Mouse (Mus musculus) T-helper 2 cell (primary cell): ENCODE data around the gene Capzb.

ENCODE experiments used
- in situ Hi-C: fragments of 300-600 bp; cut with MboI, MseI; formaldehyde crosslinking; loops from one replicate; pipeline ENCODE4 v1.15.1; 2025; ENCODE audit warnings: high pct_unique_total_duplicates

The Capzb gene

DNA sequence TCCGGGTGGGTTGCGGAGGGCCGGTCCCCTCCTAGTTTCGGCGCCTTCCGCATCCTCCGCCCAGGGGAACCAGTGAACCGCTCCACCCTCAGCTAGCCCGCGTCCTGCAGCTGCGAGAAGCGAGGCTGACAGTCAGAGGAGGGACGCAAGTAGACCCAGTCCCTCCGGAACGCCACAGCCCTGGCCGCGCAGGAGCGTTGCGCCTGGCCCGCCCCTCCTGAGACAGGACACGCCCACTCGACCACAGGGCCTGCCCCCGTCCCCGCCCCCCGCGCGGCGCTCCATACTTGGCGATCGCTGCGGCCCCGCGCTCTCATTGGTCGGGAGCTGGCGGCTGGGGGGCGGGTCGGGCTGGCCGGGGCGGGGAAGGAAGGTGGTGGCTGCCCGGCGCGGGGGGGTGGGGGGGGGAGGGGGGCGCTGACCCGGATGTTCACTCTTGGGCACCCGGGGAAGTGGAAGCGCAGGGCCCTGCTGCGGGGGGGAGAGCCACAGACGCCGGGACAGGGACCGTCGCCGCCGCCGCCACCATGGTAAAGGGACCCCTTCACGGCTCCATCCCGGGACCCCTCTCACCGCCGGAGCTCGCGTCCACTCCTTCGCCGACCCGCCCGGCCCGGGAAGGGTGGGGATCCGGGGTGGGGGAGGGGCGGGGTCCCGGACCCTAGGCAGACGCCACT lies at the start of gene Capzb:
TSS of gene Capzb (plus strand) at position 401 of the 677 bp plus-strand sequence.
- in situ Hi-C loops: no loop called here

DNA sequence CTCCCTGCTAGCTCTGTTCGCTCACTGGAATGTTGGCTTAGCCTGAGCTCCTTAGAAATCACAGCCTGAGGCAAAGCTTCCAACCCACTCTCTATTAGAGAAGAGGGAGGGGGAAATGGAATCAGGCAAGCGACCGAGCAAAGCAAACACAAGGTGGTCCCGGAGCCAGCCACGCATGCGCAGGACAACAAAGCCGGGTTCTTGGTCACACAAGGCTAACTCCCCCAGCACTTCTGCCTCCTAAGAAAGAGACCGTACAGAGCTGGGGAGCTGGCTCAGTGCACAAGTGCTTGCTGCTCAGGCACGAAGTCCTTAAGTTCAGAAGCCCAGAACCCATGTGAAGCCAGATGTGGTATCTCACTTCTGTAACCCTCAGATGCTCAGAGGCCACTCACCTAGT lies 49.7 kb upstream of the Capzb start:
- in situ Hi-C loops: no loop called here

DNA sequence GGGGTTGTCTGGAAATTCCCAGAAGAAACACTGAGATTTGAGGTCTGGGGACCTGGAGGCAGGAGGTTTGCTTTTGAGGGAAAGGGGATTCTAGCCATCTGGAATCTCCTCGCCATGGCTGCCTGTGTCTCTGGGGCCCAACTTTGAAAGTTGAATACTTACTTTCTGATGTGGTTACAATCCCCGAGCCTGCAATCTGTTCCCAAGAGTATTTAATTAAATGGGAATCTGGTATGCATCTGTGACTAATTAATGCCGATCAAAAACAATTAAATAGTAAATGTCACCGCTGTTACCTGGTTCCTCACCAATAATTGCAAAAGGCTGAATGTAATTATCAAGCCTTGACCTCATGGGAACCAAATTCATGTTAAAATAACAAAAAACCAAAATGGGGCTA lies 48.1 kb upstream of the Capzb start:
- in situ Hi-C loops: no loop called here

DNA sequence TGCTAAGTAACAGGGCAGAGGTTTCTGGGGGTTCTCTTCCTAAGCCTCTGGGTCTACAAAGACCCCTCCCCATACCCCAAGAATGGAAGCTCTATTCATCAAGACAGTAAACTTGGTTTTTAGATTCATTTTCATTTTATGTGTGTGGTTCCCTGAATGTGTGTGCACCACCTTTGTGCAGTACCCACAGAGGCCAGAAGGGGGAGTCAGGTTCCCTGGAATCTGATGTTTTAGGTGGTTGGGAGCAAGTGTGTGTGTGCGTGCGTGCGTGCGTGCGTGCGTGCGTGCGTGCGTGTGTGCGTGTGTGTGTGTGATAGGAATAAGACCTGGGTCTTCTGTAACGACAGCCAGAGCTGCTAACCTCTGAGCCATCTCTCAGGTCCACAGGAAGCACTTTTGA lies 47.5 kb upstream of the Capzb start:
- in situ Hi-C loops: no loop called here

DNA sequence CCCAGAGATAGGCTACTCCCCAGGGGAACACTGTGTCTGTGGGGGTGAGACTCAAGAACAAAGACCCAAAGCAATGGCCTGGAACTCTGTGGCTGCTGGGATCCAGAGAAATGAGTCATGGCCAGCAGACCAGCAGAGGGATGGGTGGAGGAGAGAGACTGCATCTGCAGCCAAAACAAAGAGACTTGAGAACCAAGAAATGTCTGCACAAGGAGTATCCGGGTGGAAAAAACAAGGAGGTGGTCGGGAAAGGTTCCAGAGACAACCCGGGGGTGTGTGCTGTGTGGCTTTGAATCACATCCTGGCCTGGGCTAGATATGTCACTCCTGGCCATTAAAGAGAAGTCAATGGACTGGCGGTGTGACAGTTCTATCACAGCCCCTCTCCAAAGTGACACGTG lies 45.9 kb upstream of the Capzb start:
- in situ Hi-C loops: no loop called here

DNA sequence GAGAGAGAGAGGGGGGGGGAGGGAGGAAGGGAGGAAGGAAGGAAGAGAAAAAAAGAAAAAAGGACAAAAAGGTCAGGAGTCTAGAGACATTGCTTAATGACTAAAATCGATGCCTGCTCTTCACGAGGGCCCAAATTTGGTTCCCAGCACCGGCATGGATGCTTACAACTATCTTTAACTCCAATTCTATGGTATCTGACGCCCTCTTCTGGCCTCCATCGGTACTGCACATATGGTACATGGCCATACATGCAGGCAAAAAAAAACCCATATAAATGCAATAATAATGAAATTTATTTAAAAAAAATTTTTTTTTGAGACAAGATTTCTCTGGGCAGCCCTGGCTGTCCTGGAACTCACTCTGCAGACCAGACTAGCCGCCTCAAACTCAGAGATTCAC lies 41.3 kb upstream of the Capzb start:
- in situ Hi-C loops: loop anchor here (10.0 kb wide), 1 partner anchor 1507 kb away; no protein-coding TSS in a partner anchor

DNA sequence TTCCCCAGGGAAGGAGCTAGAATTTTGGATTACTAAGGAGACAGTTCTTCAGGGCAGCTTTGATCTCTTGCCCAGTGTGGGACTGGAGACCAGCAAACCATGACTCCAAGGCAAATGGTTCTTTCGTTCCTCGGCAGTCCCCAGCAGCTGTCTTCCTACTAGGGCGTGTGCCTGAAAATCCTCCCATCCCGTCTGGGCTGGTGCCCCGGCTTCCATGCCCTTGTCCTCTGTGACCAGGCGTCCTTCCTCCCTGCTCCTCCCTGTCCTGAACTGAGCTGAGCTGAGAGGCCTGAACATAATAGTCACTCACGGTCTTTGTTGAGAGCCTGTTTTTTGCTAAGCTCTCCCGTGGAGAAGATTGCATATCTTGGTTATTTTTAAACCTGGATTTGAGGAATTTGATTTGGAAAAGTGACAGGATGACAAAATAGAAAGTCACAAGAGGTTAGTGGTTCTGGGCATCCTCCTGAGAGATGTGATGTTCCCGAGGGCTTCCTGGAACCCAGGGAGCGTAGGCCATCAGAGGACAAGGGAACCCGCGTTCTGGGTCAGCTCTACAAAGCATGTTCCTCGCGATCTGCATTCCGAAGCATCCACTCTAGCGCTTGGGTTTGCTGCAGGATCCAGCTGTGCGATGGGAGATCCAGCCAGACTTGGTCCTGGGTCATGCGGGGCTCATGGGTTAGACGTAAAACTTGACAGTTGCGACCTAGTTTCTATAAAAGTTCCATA lies 38.0 kb upstream of the Capzb start:
- in situ Hi-C loops: loop anchor here (10.0 kb wide), 1 partner anchor 1510 kb away; no protein-coding TSS in a partner anchor

DNA sequence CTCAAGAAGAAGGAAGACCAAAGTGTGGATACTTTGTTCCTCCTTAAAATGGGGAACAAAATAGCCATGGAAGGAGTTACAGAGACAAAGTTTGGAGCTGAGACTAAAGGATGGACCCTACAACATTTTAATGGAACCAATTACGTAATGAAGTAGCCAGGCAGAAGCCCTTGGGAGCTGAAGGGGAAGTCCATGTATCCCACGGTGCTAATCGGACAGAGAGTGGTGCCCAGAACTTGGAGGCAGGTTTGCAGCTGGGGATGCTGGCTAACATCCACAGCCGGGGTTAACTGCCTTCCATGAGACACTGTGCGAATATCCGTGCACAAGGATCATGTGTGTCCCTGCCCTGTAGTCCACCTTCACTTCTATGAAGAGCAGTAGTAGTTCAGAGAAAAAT lies 36.2 kb upstream of the Capzb start:
- in situ Hi-C loops: loop anchor here (10.0 kb wide), 1 partner anchor 1512 kb away; no protein-coding TSS in a partner anchor

DNA sequence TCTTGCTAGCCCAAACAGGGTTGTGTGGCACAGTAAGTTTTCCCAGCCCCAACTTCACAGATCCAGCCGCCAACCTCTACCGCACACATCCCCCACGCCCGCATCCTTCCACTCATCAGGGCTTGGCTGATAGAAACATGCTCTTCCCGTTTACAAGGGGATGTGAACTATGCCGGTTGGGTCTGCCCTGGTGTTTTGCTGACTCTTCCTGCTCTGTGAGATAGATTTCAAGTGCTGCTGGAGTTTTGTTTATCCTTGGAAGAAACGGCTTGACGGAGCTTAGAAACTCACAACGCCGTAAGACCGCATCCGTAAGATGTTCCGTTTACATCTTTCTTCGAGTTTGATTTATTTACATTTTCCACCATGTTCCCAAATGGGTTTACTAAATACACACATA lies 34.3 kb upstream of the Capzb start:
- in situ Hi-C loops: loop anchor here (10.0 kb wide), 1 partner anchor 1514 kb away; no protein-coding TSS in a partner anchor

DNA sequence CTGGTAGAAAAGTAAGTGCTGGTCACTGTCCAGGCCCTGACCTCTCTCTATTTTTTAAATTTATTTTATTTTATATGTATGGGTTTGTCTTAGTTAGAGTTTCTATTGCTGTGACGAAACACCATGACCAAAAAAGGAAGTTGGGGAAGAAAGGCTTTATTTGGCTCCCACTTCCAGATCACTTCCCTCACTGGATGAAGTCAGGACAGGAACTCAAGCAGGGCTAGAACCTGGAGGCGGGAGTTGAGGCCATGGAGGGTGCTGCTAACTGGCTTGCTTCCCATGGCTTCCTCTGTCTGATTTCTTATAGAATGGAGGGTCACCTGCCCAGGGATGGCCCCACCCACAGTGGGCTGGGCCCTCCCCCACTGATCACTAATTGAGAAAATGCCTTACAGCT lies 31.6 kb upstream of the Capzb start:
- in situ Hi-C loops: no loop called here

DNA sequence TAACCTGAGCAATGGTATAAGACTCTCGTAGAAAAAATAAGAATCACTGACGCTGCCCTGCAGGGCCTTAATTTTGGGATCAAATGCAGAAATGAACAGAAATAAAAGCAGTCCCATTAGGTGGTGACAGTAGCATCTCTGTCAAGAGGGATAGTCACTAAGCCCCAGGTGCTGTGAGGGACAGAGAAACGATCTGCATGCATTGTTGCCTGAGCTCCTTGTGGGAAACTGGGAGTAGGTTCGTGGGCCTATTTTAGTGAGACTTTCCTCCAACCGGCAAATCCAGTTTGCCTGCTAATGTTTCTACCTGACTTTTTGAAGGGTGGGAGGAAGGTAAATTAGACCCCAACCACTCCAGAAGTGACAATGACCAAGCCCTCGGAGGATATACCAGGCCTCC lies 28.6 kb upstream of the Capzb start:
- in situ Hi-C loops: no loop called here

DNA sequence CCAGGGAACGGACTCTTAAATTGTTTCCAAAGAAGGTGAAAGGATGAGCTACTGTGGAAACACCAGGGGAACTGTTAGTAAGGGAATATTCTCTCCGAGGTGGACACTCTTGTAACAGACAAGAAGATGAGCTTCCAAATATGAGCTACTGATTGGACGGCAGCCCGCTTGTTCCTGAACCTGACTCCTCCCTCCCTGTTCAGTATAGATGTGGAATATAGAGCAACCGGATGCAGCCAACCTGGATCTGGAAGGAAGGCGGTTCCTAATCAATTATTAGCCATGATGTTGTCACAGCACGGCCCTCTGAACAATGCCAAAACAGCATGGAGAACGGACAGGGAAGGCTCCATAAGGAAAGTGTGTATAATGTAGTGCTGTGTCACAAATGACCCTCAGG lies 27.4 kb upstream of the Capzb start:
- in situ Hi-C loops: no loop called here

DNA sequence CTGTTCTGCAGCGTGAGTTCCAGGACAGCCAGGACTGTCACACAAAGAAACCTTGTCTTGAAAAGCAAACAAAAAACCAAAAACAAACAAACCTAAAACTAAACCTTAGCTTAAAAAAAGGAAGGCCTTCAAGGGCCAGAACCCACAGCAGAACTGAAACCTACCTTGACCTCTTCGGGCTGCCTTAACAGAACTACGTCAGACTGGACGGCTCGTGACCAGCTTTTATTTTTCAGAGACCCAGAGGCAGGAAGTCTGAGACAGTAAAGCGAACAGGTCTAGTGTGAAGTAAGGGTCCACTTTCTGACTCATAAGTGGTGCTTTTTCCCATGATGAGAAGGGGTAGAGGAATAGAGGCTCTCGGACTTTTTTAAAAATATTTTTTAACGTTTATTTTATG lies 26.5 kb upstream of the Capzb start:
- in situ Hi-C loops: no loop called here

DNA sequence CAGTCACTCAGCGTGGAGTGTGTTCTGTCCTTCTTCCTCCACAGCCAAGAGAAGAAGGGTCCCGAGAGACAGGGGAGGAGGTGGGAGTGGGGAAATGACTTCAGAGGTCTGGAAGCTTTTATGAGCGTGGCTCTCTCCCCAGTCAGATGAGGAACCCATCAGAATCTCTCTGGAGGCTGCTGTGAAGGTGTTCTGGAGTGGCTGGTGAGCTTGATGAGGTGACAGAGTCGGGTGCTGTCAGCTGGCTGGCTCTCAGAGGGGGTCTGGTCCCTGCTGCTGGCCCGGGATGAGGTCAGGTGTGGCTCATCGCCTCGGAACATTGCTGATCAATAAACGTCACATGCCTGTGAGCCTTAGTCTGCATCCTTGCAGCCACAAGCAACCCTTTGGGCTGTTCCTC lies 25.6 kb upstream of the Capzb start:
- in situ Hi-C loops: no loop called here

DNA sequence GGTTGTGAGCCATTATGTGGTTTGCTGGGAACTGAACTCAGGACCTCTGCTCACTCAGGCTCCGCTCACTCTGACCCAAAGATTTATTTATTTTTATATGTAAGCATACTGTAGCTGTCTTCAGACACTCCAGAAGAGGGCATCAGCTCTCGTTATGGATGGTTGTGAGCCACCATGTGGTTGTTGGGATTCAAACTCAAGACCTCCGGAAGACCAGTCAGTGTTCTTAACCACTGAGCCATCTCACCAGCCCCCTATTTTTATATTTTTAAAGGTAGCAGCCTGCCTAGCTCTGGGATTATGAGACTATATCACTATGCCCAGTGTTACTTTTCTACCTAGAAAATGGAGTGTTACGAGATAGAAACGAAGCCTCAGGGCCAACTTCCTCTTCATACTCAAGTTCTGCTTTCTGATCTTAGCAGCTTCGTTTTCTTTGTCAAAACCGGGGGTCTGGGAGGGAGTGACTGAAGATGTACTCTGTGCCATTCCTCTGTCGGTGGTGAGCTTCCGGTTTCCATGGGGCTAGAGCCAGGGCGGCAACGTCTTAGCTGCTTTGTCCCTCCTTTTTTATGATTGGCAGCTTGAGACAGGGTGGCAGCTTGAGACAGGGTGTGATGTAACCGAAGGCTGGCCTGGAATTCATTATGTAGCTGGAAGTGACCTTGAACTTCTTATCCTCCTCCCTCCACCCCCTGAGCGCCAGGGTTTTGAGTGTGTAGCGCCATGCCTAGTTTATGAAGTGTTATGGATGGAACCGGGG lies 23.5 kb upstream of the Capzb start:
- in situ Hi-C loops: no loop called here

DNA sequence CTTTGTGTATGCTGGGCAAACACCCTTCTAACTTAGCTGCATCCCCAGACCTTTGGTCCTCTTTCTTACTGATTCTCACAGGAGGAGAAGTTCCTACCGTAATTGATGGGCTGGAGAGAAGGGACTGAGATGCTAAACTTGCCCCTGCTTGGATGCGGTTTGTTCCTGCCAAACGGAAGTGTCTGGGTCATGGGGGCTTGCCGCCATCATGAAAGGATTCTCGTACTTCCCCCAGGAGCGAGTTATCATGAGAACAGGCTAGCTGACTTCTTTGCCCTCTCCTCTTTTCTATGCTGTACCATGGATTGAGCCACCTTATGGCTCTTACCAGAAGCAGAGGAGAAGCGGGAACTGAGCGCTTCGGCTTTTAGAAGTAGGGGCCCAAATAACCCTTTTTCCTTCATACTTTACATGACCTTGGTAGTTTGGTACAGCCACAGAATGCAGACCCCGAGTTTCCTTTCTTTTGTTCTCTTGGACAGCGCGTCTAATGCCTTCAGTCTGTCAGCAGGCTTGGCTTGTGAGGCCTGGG lies 22.9 kb upstream of the Capzb start:
- in situ Hi-C loops: no loop called here

DNA sequence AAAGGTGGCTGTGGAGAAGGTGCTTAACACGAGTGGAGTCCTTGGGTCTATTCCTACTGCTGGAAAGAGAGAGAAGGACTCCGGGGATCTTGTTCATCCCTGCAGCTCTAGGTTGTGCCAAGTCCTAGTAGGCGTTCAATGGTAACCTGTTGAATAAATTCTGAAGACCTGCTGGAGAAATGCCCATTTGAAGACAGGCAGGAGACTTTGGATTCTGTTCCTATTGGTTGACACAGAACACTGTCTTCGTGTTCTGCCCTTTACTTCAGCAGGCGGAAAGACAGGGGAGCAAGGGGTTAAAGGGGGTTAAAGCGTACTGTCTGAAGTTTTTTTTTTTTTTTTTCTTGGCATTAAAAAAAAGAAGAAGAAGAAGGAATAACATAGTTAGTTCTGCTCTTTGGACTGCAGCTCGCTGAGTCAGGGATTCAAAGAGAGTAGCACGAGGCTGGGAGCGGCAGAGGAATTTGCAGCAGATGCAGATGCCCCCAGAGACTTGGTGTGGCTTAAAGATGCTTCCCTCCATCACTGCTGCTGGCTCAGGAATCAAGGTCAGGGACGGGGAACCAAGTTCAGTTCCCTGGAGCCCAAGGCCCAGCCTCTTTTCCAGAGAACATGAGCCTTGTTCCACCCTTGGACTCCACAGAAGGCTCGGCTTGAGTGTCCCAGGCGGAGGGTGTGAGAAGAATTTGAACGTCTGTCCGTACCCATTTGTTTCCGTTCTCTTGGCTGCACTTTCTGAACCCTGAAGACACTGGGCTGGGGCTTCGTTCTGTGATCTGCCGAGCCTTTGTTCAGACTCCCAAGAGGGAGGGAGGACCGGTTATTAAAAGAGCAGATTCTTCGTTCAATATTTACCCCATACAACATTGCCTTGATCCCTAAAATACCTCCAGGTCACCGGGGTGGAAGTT lies 17.4 kb upstream of the Capzb start:
- in situ Hi-C loops: loop anchor here (5.0 kb wide), 1 partner anchor 58 kb away; no protein-coding TSS in a partner anchor

DNA sequence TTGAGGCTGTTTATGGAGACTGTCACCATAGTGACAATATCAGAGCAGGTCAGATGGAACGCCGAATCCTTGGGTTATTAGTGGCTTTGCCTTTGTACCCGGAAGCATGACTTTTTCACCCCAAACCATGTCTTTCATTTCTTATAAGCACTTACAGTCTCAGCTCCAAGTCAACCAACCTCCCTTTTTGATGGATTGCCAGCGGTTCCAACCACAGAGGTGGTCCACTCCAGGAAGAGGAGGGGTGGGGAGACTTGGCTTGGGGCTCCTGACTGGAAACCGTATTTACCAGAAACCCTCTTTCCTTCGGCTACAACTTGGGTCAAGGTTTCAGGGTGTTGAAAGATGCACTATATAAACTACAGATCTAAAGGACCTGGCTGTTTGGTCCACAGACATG lies 16.7 kb upstream of the Capzb start:
- in situ Hi-C loops: loop anchor here (5.0 kb wide), 1 partner anchor 59 kb away; no protein-coding TSS in a partner anchor

DNA sequence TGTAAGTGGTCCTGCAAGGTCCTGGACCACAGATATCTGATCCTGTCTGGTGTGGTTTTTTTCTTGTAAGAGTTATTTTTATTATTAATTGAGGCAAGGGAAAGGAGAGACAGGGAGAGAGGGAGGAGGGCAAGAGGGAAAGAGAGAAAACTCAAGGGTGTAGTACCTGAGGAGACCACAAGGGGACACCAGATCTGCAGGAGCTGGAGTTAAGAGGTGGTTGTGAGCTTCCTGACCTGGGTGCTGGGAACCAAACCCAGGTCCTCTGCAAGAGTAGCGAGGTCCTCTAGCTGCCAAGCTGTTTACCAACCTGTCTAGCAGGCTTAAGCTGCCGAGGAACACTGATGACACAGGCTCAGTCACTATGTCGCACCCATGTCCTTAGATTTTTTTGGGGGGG lies 14.8 kb upstream of the Capzb start:
- in situ Hi-C loops: loop anchor here (5.0 kb wide), 1 partner anchor 61 kb away; no protein-coding TSS in a partner anchor

DNA sequence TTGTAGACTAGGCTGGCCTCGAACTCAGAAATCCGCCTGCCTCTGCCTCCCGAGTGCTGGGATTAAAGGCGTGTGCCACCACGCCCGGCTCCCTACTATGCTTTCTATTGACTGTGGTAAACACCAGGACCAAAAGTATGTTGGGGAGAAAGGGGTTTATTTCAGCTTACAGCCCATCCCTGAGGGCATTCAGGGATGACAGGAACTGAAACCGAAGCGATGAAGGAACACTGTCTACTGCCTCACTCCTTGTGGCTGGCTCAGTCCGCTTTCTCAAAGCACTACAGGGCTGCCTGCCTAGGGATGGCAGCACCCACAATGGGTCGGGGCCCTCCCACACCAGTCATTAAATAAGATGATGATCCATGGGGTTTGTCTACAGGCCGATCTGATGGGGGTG lies 14.3 kb upstream of the Capzb start:
- in situ Hi-C loops: loop anchor here (5.0 kb wide), 1 partner anchor 61 kb away; no protein-coding TSS in a partner anchor

DNA sequence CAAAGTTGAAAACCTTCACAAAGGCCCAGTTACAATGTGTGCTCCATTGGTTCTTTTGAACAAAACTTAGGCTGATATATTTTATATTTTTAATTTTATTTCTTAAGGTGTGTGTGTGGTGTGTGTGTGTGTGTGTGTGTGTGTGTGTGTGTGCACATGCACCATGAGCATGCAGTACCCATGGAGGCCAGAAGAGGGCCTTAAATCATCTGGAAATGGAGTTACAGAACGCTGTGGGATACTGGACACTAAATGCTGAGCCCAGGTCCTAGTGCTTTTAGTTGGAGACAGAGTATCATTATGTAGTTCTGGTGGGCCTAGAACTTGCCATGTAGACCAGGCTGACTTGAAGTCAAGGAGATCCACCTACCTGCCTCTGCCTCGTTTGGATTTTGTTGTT lies 13.5 kb upstream of the Capzb start:
- in situ Hi-C loops: loop anchor here (5.0 kb wide), 1 partner anchor 62 kb away; no protein-coding TSS in a partner anchor
